ENCODE assay signal across 19 mouse cellular contexts in genomic region chr5:32445287-32445921, GRCm38 (mm10). TPM values are rescaled to one million over a fixed set of nuclear protein-coding genes. Genes with fewer than 3 reads are reported as not detected.
A peak's percentile ranks its signal among the peaks of the same experiment; 100 is the strongest.
DNase-seq lines count a peak whose midpoint lies in the region; ATAC-seq and TF ChIP-seq lines count a peak whose summit lies in the region.
"Had no signal": no experiment of that assay in that cellular context is flagged by ENCODE, and none has a peak within 500 bp of the region (broad histone marks: within the 10 kb centered on the region; RNA-seq: fewer than 3 reads in every experiment).

No protein-coding gene starts in this region.

- no peaks in the 10 kb centered on the region for H3K36me3 ChIP-seq in forebrain, embryonic 15.5 days
- no peaks in the 10 kb centered on the region for H3K36me3 ChIP-seq in forebrain, embryonic 11.5 days (ENCODE audit: control insufficient read depth, insufficient read depth, low read length)
- H3K36me3 ChIP-seq in thymus, adult 2 months (ENCODE audit: control insufficient read depth, insufficient read depth, low read length) = no peaks in the 10 kb centered on the region
- H3K36me3 ChIP-seq in liver, embryonic 11.5 days (ENCODE audit: control insufficient read depth, insufficient read depth, low read length) = no peaks in the 10 kb centered on the region
- H3K36me3 ChIP-seq: heart, embryonic 10.5 days; hindbrain, embryonic 12.5 days; limb, embryonic 12.5 days; liver, embryonic 13.5 days; midbrain, embryonic 10.5 days; stomach, embryonic 15.5 days had no signal

- H3K27ac ChIP-seq in forebrain, embryonic 15.5 days (replicated peaks) = peak overlapping the region; percentile 41; the same call in 1 of the 2 replicates
- H3K27ac ChIP-seq in forebrain, embryonic 11.5 days (ENCODE audit: low read depth, low read length) = no peak overlapping the region
- H3K27ac ChIP-seq in thymus, adult 2 months (ENCODE audit: control insufficient read depth, insufficient read depth, low read length) = no peak overlapping the region
- 0 out of 2 replicates have a peak overlapping the region, but pooled peaks have one; percentile 8 for H3K27ac ChIP-seq in olfactory bulb, adult 2 months (ENCODE audit: insufficient read depth, low read depth, low read length)
- H3K27ac ChIP-seq in liver, embryonic 11.5 days (ENCODE audit: low read depth, low read length) = no peak overlapping the region
- H3K27ac ChIP-seq: hindbrain, embryonic 12.5 days; limb, embryonic 12.5 days; liver, embryonic 13.5 days; midbrain, embryonic 10.5 days; stomach, embryonic 15.5 days had no signal

- no peak overlapping the region for H3K9ac ChIP-seq in forebrain, embryonic 15.5 days (replicated peaks)
- no peak overlapping the region for H3K9ac ChIP-seq in forebrain, embryonic 11.5 days (ENCODE audit: low read length)
- H3K9ac ChIP-seq in liver, embryonic 11.5 days (ENCODE audit: low read depth, low read length) = no peak overlapping the region
- H3K9ac ChIP-seq: hindbrain, embryonic 12.5 days; limb, embryonic 12.5 days; liver, embryonic 13.5 days; lung, embryonic 14.5 days; stomach, embryonic 15.5 days had no signal

- no peak for TF ChIP-seq CTCF in thymus, adult 2 months (IDR thresholded peaks at IDR 0.05; ENCODE audit: borderline replicate concordance, control insufficient read depth, extremely low read depth, insufficient read depth, low read length, poor library complexity)
- TF ChIP-seq CTCF in olfactory bulb, adult 2 months (IDR thresholded peaks at IDR 0.05; ENCODE audit: insufficient read depth, low read depth, low read length) = no peak

- no peak for DNase-seq in forebrain, embryonic 11.5 days (ENCODE audit: low spot score)
- peak; percentile 25 for DNase-seq in thymus, postnatal 0 days (ENCODE audit: low spot score)
- no peak for DNase-seq in thymus, adult 2 months
- DNase-seq in cerebellum, postnatal 36 days = no peak
- DNase-seq in liver, embryonic 11.5 days (ENCODE audit: low spot score) = no peak
- DNase-seq: adrenal gland, postnatal 25 days; cerebellum, adult 2 months; kidney, adult 9 months; kidney, postnatal 25 days; liver, embryonic 13.5 days; lung, embryonic 14.5 days; lung, postnatal 36 days had no signal

- peak; percentile 53; the same call in 1 of the 2 replicates for ATAC-seq in forebrain, embryonic 15.5 days (replicated peaks)
- no peak for ATAC-seq in forebrain, embryonic 11.5 days (replicated peaks; ENCODE audit: low FRiP score)
- ATAC-seq in liver, embryonic 11.5 days (replicated peaks; ENCODE audit: low FRiP score) = no peak

- 32% methylated on average over 11 of the region's 11 CpGs for WGBS in forebrain, embryonic 15.5 days
- 50% methylated on average over 11 of the region's 11 CpGs for WGBS in forebrain, embryonic 11.5 days
- 65% methylated on average over 11 of the region's 11 CpGs for WGBS in thymus, adult 2 months
- 21% methylated on average over 11 of the region's 11 CpGs for WGBS in olfactory bulb, adult 2 months
- 70% methylated on average over 11 of the region's 11 CpGs for WGBS in liver, embryonic 11.5 days

- H3K4me2 ChIP-seq in forebrain, embryonic 15.5 days (replicated peaks) = no peak overlapping the region
- no peak overlapping the region for H3K4me2 ChIP-seq in forebrain, embryonic 11.5 days (ENCODE audit: low read depth, low read length, severe bottlenecking)
- no peak overlapping the region for H3K4me2 ChIP-seq in liver, embryonic 11.5 days
- H3K4me2 ChIP-seq: hindbrain, embryonic 12.5 days; limb, embryonic 12.5 days; liver, embryonic 13.5 days; lung, embryonic 14.5 days; stomach, embryonic 15.5 days had no signal

- no peak overlapping the region for H3K4me3 ChIP-seq in forebrain, embryonic 15.5 days
- H3K4me3 ChIP-seq in forebrain, embryonic 11.5 days (ENCODE audit: low read depth, low read length) = no peak overlapping the region
- H3K4me3 ChIP-seq in thymus, adult 2 months (ENCODE audit: control insufficient read depth, insufficient read depth, low read length) = no peak overlapping the region
- no peak overlapping the region for H3K4me3 ChIP-seq in olfactory bulb, adult 2 months (ENCODE audit: insufficient read depth, low read depth, low read length)
- no peak overlapping the region for H3K4me3 ChIP-seq in liver, embryonic 11.5 days (ENCODE audit: low read depth, low read length)
- H3K4me3 ChIP-seq: heart, embryonic 10.5 days; hindbrain, embryonic 12.5 days; limb, embryonic 12.5 days; liver, embryonic 13.5 days; midbrain, embryonic 10.5 days; stomach, embryonic 15.5 days had no signal

- H3K9me3 ChIP-seq in forebrain, embryonic 15.5 days = no peaks in the 10 kb centered on the region
- H3K9me3 ChIP-seq in forebrain, embryonic 11.5 days (ENCODE audit: control insufficient read depth, low read length) = no peaks in the 10 kb centered on the region
- no peaks in the 10 kb centered on the region for H3K9me3 ChIP-seq in liver, embryonic 11.5 days (ENCODE audit: control insufficient read depth, low read length)
- H3K9me3 ChIP-seq: heart, embryonic 10.5 days; hindbrain, embryonic 12.5 days; limb, embryonic 12.5 days; liver, embryonic 13.5 days; midbrain, embryonic 10.5 days; stomach, embryonic 15.5 days had no signal

- TF ChIP-seq POLR2A in thymus, adult 2 months (IDR thresholded peaks at IDR 0.05; ENCODE audit: control insufficient read depth, extremely low read depth, insufficient read depth, low read length, poor library complexity) = no peak
- TF ChIP-seq POLR2A in olfactory bulb, adult 2 months (IDR thresholded peaks at IDR 0.05; ENCODE audit: insufficient read depth, low read depth, low read length) = no peak

- H3K4me1 ChIP-seq in forebrain, embryonic 15.5 days = peaks cover 6% of the 10 kb centered on the region; the same call in 1 of the 2 replicates
- no peaks in the 10 kb centered on the region for H3K4me1 ChIP-seq in forebrain, embryonic 11.5 days (replicated peaks; ENCODE audit: control insufficient read depth, insufficient read depth, low read length)
- H3K4me1 ChIP-seq in thymus, adult 2 months (replicated peaks; ENCODE audit: control insufficient read depth, insufficient read depth, low read length) = peaks cover 5% of the 10 kb centered on the region; the same call in 1 of the 2 replicates
- peaks cover 3% of the 10 kb centered on the region for H3K4me1 ChIP-seq in olfactory bulb, adult 2 months (ENCODE audit: control insufficient read depth, insufficient read depth, low read length)
- no peaks in the 10 kb centered on the region for H3K4me1 ChIP-seq in liver, embryonic 11.5 days (replicated peaks; ENCODE audit: control insufficient read depth, insufficient read depth, low read length)
- H3K4me1 ChIP-seq: liver, embryonic 13.5 days; stomach, embryonic 15.5 days had no signal

- H3K27me3 ChIP-seq in forebrain, embryonic 15.5 days = no peaks in the 10 kb centered on the region
- no peaks in the 10 kb centered on the region for H3K27me3 ChIP-seq in forebrain, embryonic 11.5 days (ENCODE audit: control insufficient read depth, insufficient read depth, low read length)
- no peaks in the 10 kb centered on the region for H3K27me3 ChIP-seq in thymus, adult 2 months (ENCODE audit: control insufficient read depth, insufficient read depth, low read length)
- no peaks in the 10 kb centered on the region for H3K27me3 ChIP-seq in liver, embryonic 11.5 days (replicated peaks; ENCODE audit: control insufficient read depth, insufficient read depth, low read length)
- H3K27me3 ChIP-seq: hindbrain, embryonic 12.5 days; limb, embryonic 12.5 days; liver, embryonic 13.5 days; stomach, embryonic 15.5 days had no signal

RNA-seq across cellular contexts. Expression of gene Ppp1cb, which starts 13.2 kb away (rescaled TPM):
- polyA plus RNA-seq in forebrain, embryonic 15.5 days (2015; fragmentation: Nextera tagmentation; extraction: Ambion mirVana) = 211 and 225 TPM in 2 replicates
- 204 and 220 TPM in 2 replicates for polyA plus RNA-seq in forebrain, embryonic 11.5 days (2014; fragmentation: Nextera tagmentation; extraction: Ambion mirVana)
- 207 TPM in 2 replicates for polyA plus RNA-seq in thymus, postnatal 0 days (2015; fragmentation: Nextera tagmentation; extraction: Ambion mirVana)
- 24.5 and 26.4 TPM in 2 replicates for polyA plus RNA-seq in thymus, adult 2 months (2012; rRNA removed)
- polyA plus RNA-seq in olfactory bulb, adult 2 months (2012; ENCODE audit: insufficient read depth, insufficient read length, low replicate concordance, missing spikeins) = 609 TPM in 1 of 2 replicates, not detected in the other
- polyA plus RNA-seq in liver, embryonic 11.5 days (2014; fragmentation: Nextera tagmentation; extraction: Ambion mirVana) = 143 and 161 TPM in 2 replicates

Comparison
In these comparisons a context has a peak if more than half of its experiments do, and no peak if none do; other contexts are left out.
1. H3K27ac ChIP-seq: peak in forebrain, embryonic 15.5 days (single experiment) and olfactory bulb, adult 2 months (single experiment); none in forebrain, embryonic 11.5 days (single experiment), thymus, adult 2 months (single experiment) and liver, embryonic 11.5 days (single experiment).